20 mouse cellular contexts compared by ENCODE assay signal in the genomic region with DNA sequence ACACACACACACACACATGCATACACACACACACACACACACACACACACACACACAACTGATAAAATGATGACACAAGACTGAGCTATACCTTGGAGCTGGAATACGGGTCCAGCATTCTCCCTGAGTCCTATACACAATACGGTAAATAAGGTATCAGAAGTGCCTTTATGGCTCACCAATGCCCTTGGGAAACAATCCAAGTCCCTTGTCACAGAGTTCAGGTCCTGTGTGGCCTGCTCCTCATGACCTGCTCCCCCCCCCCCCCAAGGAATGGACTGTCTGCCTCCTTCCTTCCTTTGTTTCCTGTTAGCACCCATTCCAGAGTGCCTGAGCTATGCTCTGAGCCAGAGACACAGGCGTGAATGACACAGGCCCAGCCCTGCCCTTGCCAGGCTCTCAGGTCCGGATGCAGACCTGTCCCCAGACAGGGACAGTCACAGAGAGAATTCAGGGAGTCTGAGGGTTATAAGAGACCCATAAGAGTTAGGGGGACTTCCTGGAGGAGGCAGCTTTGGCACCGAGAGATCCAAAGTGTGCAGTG. TPM values are rescaled to one million over a fixed set of nuclear protein-coding genes. Genes with fewer than 3 reads are reported as not detected.
DNase-seq lines count a peak whose midpoint lies in the region; ATAC-seq lines count a peak whose summit lies in the region.
"Had no signal": no experiment of that assay in that cellular context is flagged by ENCODE, and none has a peak within 500 bp of the region (broad histone marks: within the 10 kb centered on the region; RNA-seq: fewer than 3 reads in every experiment).

No protein-coding gene starts in this region.

- H3K27me3 ChIP-seq in heart, embryonic 10.5 days (ENCODE audit: insufficient read depth, poor library complexity, severe bottlenecking), result peaks cover 71% of the 10 kb centered on the region
- H3K27me3 ChIP-seq in lung, embryonic 16.5 days (ENCODE audit: control insufficient read depth, insufficient read depth, low read depth, low read length), result peaks cover 29% of the 10 kb centered on the region
- peaks cover 35% of the 10 kb centered on the region for H3K27me3 ChIP-seq in midbrain, embryonic 16.5 days (ENCODE audit: control insufficient read depth, insufficient read depth, low read depth, low read length)

- no peak overlapping the region for H3K4me2 ChIP-seq in lung, embryonic 16.5 days (ENCODE audit: low read depth, low read length)
- no peak overlapping the region for H3K4me2 ChIP-seq in midbrain, embryonic 16.5 days (ENCODE audit: low read length)
- H3K4me2 ChIP-seq: embryonic facial prominence, embryonic 13.5 days; hindbrain, embryonic 14.5 days; intestine, embryonic 15.5 days had no signal

- ATAC-seq in lung, embryonic 16.5 days (ENCODE audit: low read depth), result peak; percentile 51
- ATAC-seq in megakaryocyte progenitor cell, adult 5-6 weeks (replicated peaks; ENCODE audit: poor library complexity), result no peak
- no peak for ATAC-seq in midbrain, embryonic 16.5 days
- ATAC-seq: forebrain, postnatal 0 days; intestine, embryonic 15.5 days had no signal

- 53% methylated on average over 5 of the region's 5 CpGs for WGBS in heart, embryonic 10.5 days
- WGBS in lung, embryonic 16.5 days, result 41% methylated on average over 5 of the region's 5 CpGs
- WGBS in midbrain, embryonic 16.5 days, result 58% methylated on average over 5 of the region's 5 CpGs

- H3K4me1 ChIP-seq in heart, embryonic 10.5 days, result peaks cover 33% of the 10 kb centered on the region
- H3K4me1 ChIP-seq in lung, embryonic 16.5 days (replicated peaks; ENCODE audit: control insufficient read depth, insufficient read depth, low read length), result peaks cover 14% of the 10 kb centered on the region
- H3K4me1 ChIP-seq in midbrain, embryonic 16.5 days (ENCODE audit: control insufficient read depth, insufficient read depth, low read length), result no peaks in the 10 kb centered on the region; the same call in 1 of the 2 replicates

- no peak overlapping the region for H3K9ac ChIP-seq in lung, embryonic 16.5 days (ENCODE audit: low read length)
- no peak overlapping the region for H3K9ac ChIP-seq in midbrain, embryonic 16.5 days (ENCODE audit: low read depth, low read length)
- H3K9ac ChIP-seq: embryonic facial prominence, embryonic 13.5 days; forebrain, postnatal 0 days; hindbrain, embryonic 14.5 days; intestine, embryonic 15.5 days had no signal

- H3K36me3 ChIP-seq in heart, embryonic 10.5 days, result 0 out of 2 replicates have a peak, but pooled peaks cover 2% of the 10 kb centered on the region
- H3K36me3 ChIP-seq in lung, embryonic 16.5 days (ENCODE audit: control insufficient read depth, insufficient read depth, low read length), result no peaks in the 10 kb centered on the region
- H3K36me3 ChIP-seq in midbrain, embryonic 16.5 days (ENCODE audit: control insufficient read depth, insufficient read depth, low read length), result no peaks in the 10 kb centered on the region
- H3K36me3 ChIP-seq: embryonic facial prominence, embryonic 13.5 days; intestine, embryonic 15.5 days had no signal

- DNase-seq in heart, embryonic 10.5 days (ENCODE audit: low spot score), result no peak
- no peak for DNase-seq in heart, postnatal 4 days
- DNase-seq in lung, postnatal 14 days, result no peak
- DNase-seq in kidney, postnatal 36 days, result peak; percentile 58 to 75
- DNase-seq: adrenal gland, postnatal 25 days; B cell, adult 2 months; cerebellum, adult 9-11 months; forebrain, postnatal 0 days; gastrocnemius, adult 2 months; left cerebral cortex, postnatal 4 days; lung, postnatal 36 days; midbrain, embryonic 14.5 days; thymus, postnatal 36 days had no signal

- H3K27ac ChIP-seq in heart, embryonic 10.5 days, result no peak overlapping the region
- H3K27ac ChIP-seq in lung, embryonic 16.5 days (ENCODE audit: low read length), result peak overlapping the region; percentile 22; the same call in 1 of the 2 replicates
- no peak overlapping the region for H3K27ac ChIP-seq in midbrain, embryonic 16.5 days (ENCODE audit: low read length)
- H3K27ac ChIP-seq: embryonic facial prominence, embryonic 13.5 days; hindbrain, embryonic 14.5 days; intestine, embryonic 15.5 days had no signal

- peak overlapping the region; percentile 24; the same call in 1 of the 2 replicates for H3K4me3 ChIP-seq in heart, embryonic 10.5 days
- no peak overlapping the region for H3K4me3 ChIP-seq in lung, embryonic 16.5 days (ENCODE audit: low read length)
- no peak overlapping the region for H3K4me3 ChIP-seq in midbrain, embryonic 16.5 days (ENCODE audit: low read depth, low read length)
- H3K4me3 ChIP-seq: embryonic facial prominence, embryonic 13.5 days; gastrocnemius, adult 2 months; intestine, embryonic 15.5 days had no signal

- H3K9me3 ChIP-seq in heart, embryonic 10.5 days, result no peaks in the 10 kb centered on the region
- H3K9me3 ChIP-seq in lung, embryonic 16.5 days (ENCODE audit: control insufficient read depth, low read length), result no peaks in the 10 kb centered on the region
- H3K9me3 ChIP-seq in midbrain, embryonic 16.5 days (replicated peaks; ENCODE audit: control insufficient read depth, low read length, poor library complexity, severe bottlenecking), result no peaks in the 10 kb centered on the region
- H3K9me3 ChIP-seq: embryonic facial prominence, embryonic 13.5 days; intestine, embryonic 15.5 days had no signal

RNA-seq across cellular contexts. Expression of gene Exoc3l2, which starts 3.5 kb away (rescaled TPM):
- polyA plus RNA-seq in heart, embryonic 10.5 days (2016; fragmentation: Nextera tagmentation; extraction: Ambion mirVana), result 1.8 and 2.5 TPM in 2 replicates
- total RNA-seq in heart, postnatal 4 days (2021), result 1 to 10 TPM in 1 of 2 experiments, under 1 TPM in 1; 0.93 to 1.1 TPM
- 0.72 and 1.1 TPM in 2 replicates for polyA plus RNA-seq in lung, embryonic 16.5 days (2015; fragmentation: Nextera tagmentation; extraction: Ambion mirVana)
- 0.54 and 0.57 TPM in 2 replicates for total RNA-seq in megakaryocyte progenitor cell, adult 5-6 weeks (2015)
- 0.62 and 1.3 TPM in 2 replicates for total RNA-seq in megakaryocyte progenitor cell, adult 5-6 weeks (2017)
- polyA plus RNA-seq in midbrain, embryonic 16.5 days (2015; fragmentation: Nextera tagmentation; extraction: Ambion mirVana), result 0.12 and 0.45 TPM in 2 replicates

RNA-seq across cellular contexts. Expression of gene Mark4, which starts 8.1 kb away (rescaled TPM):
- 7.0 and 8.9 TPM in 2 replicates for polyA plus RNA-seq in heart, embryonic 10.5 days (2016; fragmentation: Nextera tagmentation; extraction: Ambion mirVana)
- total RNA-seq in heart, postnatal 4 days (2021), result 10 to 100 TPM; 28.8 to 30.3 TPM
- 5.2 TPM in 2 replicates for polyA plus RNA-seq in lung, embryonic 16.5 days (2015; fragmentation: Nextera tagmentation; extraction: Ambion mirVana)
- 10.3 and 11.0 TPM in 2 replicates for total RNA-seq in megakaryocyte progenitor cell, adult 5-6 weeks (2015)
- total RNA-seq in megakaryocyte progenitor cell, adult 5-6 weeks (2017), result 4.8 and 6.9 TPM in 2 replicates
- polyA plus RNA-seq in midbrain, embryonic 16.5 days (2015; fragmentation: Nextera tagmentation; extraction: Ambion mirVana), result 14.8 and 16.2 TPM in 2 replicates

RNA-seq across cellular contexts. Expression of gene Bloc1s3, which starts 41.5 kb away (rescaled TPM):
- 1.5 and 2.0 TPM in 2 replicates for polyA plus RNA-seq in heart, embryonic 10.5 days (2016; fragmentation: Nextera tagmentation; extraction: Ambion mirVana)
- 1 to 10 TPM; 2.0 to 2.5 TPM for total RNA-seq in heart, postnatal 4 days (2021)
- polyA plus RNA-seq in lung, embryonic 16.5 days (2015; fragmentation: Nextera tagmentation; extraction: Ambion mirVana), result 1.4 TPM in 2 replicates
- 2.9 and 3.3 TPM in 2 replicates for total RNA-seq in megakaryocyte progenitor cell, adult 5-6 weeks (2015)
- 1.3 and 1.5 TPM in 2 replicates for total RNA-seq in megakaryocyte progenitor cell, adult 5-6 weeks (2017)
- 3.9 and 4.2 TPM in 2 replicates for polyA plus RNA-seq in midbrain, embryonic 16.5 days (2015; fragmentation: Nextera tagmentation; extraction: Ambion mirVana)

RNA-seq across cellular contexts. Expression of gene Trappc6a, which starts 41.5 kb away (rescaled TPM):
- polyA plus RNA-seq in heart, embryonic 10.5 days (2016; fragmentation: Nextera tagmentation; extraction: Ambion mirVana), result 95.3 and 107 TPM in 2 replicates
- 10 to 100 TPM; 45.8 to 46.8 TPM for total RNA-seq in heart, postnatal 4 days (2021)
- polyA plus RNA-seq in lung, embryonic 16.5 days (2015; fragmentation: Nextera tagmentation; extraction: Ambion mirVana), result 104 and 111 TPM in 2 replicates
- 55.2 and 58.3 TPM in 2 replicates for total RNA-seq in megakaryocyte progenitor cell, adult 5-6 weeks (2015)
- total RNA-seq in megakaryocyte progenitor cell, adult 5-6 weeks (2017), result 26.1 and 39.5 TPM in 2 replicates
- 30.5 and 31.9 TPM in 2 replicates for polyA plus RNA-seq in midbrain, embryonic 16.5 days (2015; fragmentation: Nextera tagmentation; extraction: Ambion mirVana)

RNA-seq across cellular contexts. Expression of gene Nkpd1, which starts 51.0 kb away (rescaled TPM):
- polyA plus RNA-seq in heart, embryonic 10.5 days (2016; fragmentation: Nextera tagmentation; extraction: Ambion mirVana), result 0.09 and 0.14 TPM in 2 replicates
- total RNA-seq in heart, postnatal 4 days (2021), result not detected
- 0.16 TPM in 1 of 2 replicates, not detected in the other for polyA plus RNA-seq in lung, embryonic 16.5 days (2015; fragmentation: Nextera tagmentation; extraction: Ambion mirVana)
- not detected in 2 replicates for total RNA-seq in megakaryocyte progenitor cell, adult 5-6 weeks (2015)
- total RNA-seq in megakaryocyte progenitor cell, adult 5-6 weeks (2017), result 0.17 and 0.34 TPM in 2 replicates
- 0.88 and 0.92 TPM in 2 replicates for polyA plus RNA-seq in midbrain, embryonic 16.5 days (2015; fragmentation: Nextera tagmentation; extraction: Ambion mirVana)
- total RNA-seq: adrenal gland, postnatal 25 days; gastrocnemius, adult 2 months had no signal
- polyA plus RNA-seq: heart, embryonic 16.5 days had no signal

Comparison
In these comparisons a context has a peak if more than half of its experiments do, and no peak if none do; other contexts are left out.
1. DNase-seq: peak in kidney, postnatal 36 days (2 of 2); none in heart, embryonic 10.5 days (single experiment), heart, postnatal 4 days (single experiment) and lung, postnatal 14 days (single experiment).